Mouse (Mus musculus): ENCODE measurements around the gene Amd1. TPM values are rescaled to one million over a fixed set of nuclear protein-coding genes. Genes with fewer than 3 reads are reported as not detected.
A peak's percentile ranks its signal among the peaks of the same experiment; 100 is the strongest.

Amd1 gene
- polyA plus RNA-seq, 1 experiment from 2014 or later, result 130 TPM

- Histone ChIP-seq H3K9ac (ENCODE audit: low read depth, low read length) (no peak overlapping the region), H3K27ac (ENCODE audit: low read depth, low read length) (no peak overlapping the region), H3K36me3 (ENCODE audit: control insufficient read depth, insufficient read depth, low read length) (peaks cover 21% of the 10 kb centered on the region), H3K4me1 (replicated peaks; ENCODE audit: control insufficient read depth, insufficient read depth, low read length) (peaks cover 9% of the 10 kb centered on the region; the same call in 1 of the 2 replicates), H3K27me3 (replicated peaks; ENCODE audit: control insufficient read depth, insufficient read depth, low read length) (no peaks in the 10 kb centered on the region), H3K4me2 (no peak overlapping the region; the same call in 1 of the 2 replicates), H3K9me3 (ENCODE audit: control insufficient read depth, low read length) (no peaks in the 10 kb centered on the region), H3K4me3 (ENCODE audit: low read depth, low read length) (no peak overlapping the region)
- WGBS, result 56% methylated on average over 6 of the region's 6 CpGs
- no peak for DNase-seq (ENCODE audit: low spot score)
- ATAC-seq (replicated peaks; ENCODE audit: low FRiP score), result no peak
Measured at GRCm38 (mm10) chr10:40250969-40251368, 51.0 kb downstream of the Amd1 start.

- no peak for ATAC-seq (replicated peaks; ENCODE audit: low FRiP score)
- Histone ChIP-seq H3K4me3 (ENCODE audit: low read depth, low read length) (no peak overlapping the region), H3K4me2 (no peak overlapping the region), H3K27ac (ENCODE audit: low read depth, low read length) (no peak overlapping the region), H3K27me3 (replicated peaks; ENCODE audit: control insufficient read depth, insufficient read depth, low read length) (no peaks in the 10 kb centered on the region), H3K9me3 (ENCODE audit: control insufficient read depth, low read length) (no peaks in the 10 kb centered on the region), H3K36me3 (ENCODE audit: control insufficient read depth, insufficient read depth, low read length) (peaks cover 21% of the 10 kb centered on the region), H3K9ac (ENCODE audit: low read depth, low read length) (no peak overlapping the region), H3K4me1 (replicated peaks; ENCODE audit: control insufficient read depth, insufficient read depth, low read length) (peaks cover 9% of the 10 kb centered on the region; the same call in 1 of the 2 replicates)
- 86% methylated on average over 9 of the region's 9 CpGs for WGBS
- DNase-seq (ENCODE audit: low spot score), result no peak
Measured at GRCm38 (mm10) chr10:40249625-40250024, 52.4 kb downstream of the Amd1 start.

GRCm38 (mm10) chr10:40247166-40247716 lies 54.7 kb downstream of the Amd1 start:
- H3K36me3 ChIP-seq (ENCODE audit: control insufficient read depth, insufficient read depth, low read length), result peaks cover 23% of the 10 kb centered on the region; the same call in 1 of the 2 replicates
- H3K4me2 ChIP-seq, result peak overlapping the region; percentile 75
- H3K9ac ChIP-seq (ENCODE audit: low read depth, low read length), result peak overlapping the region; percentile 80
- DNase-seq (ENCODE audit: low spot score), result no peak
- H3K4me1 ChIP-seq (replicated peaks; ENCODE audit: control insufficient read depth, insufficient read depth, low read length), result peaks cover 9% of the 10 kb centered on the region; the same call in 1 of the 2 replicates
- no peaks in the 10 kb centered on the region for H3K9me3 ChIP-seq (ENCODE audit: control insufficient read depth, low read length)
- H3K27me3 ChIP-seq (replicated peaks; ENCODE audit: control insufficient read depth, insufficient read depth, low read length), result no peaks in the 10 kb centered on the region
- peak overlapping the region; percentile 85 for H3K4me3 ChIP-seq (ENCODE audit: low read depth, low read length)
- peak; percentile 21; the same call in 1 of the 2 replicates for ATAC-seq (replicated peaks; ENCODE audit: low FRiP score)
- 35% methylated on average over 11 of the region's 11 CpGs for WGBS
- H3K27ac ChIP-seq (ENCODE audit: low read depth, low read length), result peak overlapping the region; percentile 11; the same call in 1 of the 2 replicates

GRCm38 (mm10) chr10:40246374-40247165 lies 55.4 kb downstream of the Amd1 start, which contains the start of gene Rpf2:
TSS of gene Rpf2 (minus strand) at chr10:40247036.
- Histone ChIP-seq H3K4me3 (ENCODE audit: low read depth, low read length) (peak within 1 kb of the TSS; percentile 85), H3K4me1 (replicated peaks; ENCODE audit: control insufficient read depth, insufficient read depth, low read length) (peaks cover 9% of the 10 kb centered on the region; the same call in 1 of the 2 replicates), H3K4me2 (peak within 1 kb of the TSS; percentile 75), H3K27me3 (replicated peaks; ENCODE audit: control insufficient read depth, insufficient read depth, low read length) (no peaks in the 10 kb centered on the region), H3K36me3 (ENCODE audit: control insufficient read depth, insufficient read depth, low read length) (peaks cover 26% of the 10 kb centered on the region; the same call in 1 of the 2 replicates), H3K9me3 (ENCODE audit: control insufficient read depth, low read length) (no peaks in the 10 kb centered on the region), H3K9ac (ENCODE audit: low read depth, low read length) (peak within 1 kb of the TSS; percentile 80), H3K27ac (ENCODE audit: low read depth, low read length) (peak within 1 kb of the TSS; percentile 71)
- WGBS, result under 1% methylated on average over 54 of the region's 54 CpGs
- DNase-seq (ENCODE audit: low spot score), result peak; percentile 86
- peak; percentile 91 for ATAC-seq (replicated peaks; ENCODE audit: low FRiP score)

GRCm38 (mm10) chr10:40237826-40238225 lies 64.2 kb downstream of the Amd1 start:
- 92% methylated on average over 5 of the region's 5 CpGs for WGBS
- ATAC-seq (replicated peaks; ENCODE audit: low FRiP score), result no peak
- Histone ChIP-seq H3K36me3 (ENCODE audit: control insufficient read depth, insufficient read depth, low read length) (peaks cover 37% of the 10 kb centered on the region), H3K27ac (ENCODE audit: low read depth, low read length) (no peak overlapping the region), H3K4me2 (no peak overlapping the region), H3K9ac (ENCODE audit: low read depth, low read length) (no peak overlapping the region), H3K4me1 (replicated peaks; ENCODE audit: control insufficient read depth, insufficient read depth, low read length) (no peaks in the 10 kb centered on the region), H3K9me3 (ENCODE audit: control insufficient read depth, low read length) (no peaks in the 10 kb centered on the region), H3K27me3 (replicated peaks; ENCODE audit: control insufficient read depth, insufficient read depth, low read length) (no peaks in the 10 kb centered on the region), H3K4me3 (ENCODE audit: low read depth, low read length) (no peak overlapping the region)
- DNase-seq (ENCODE audit: low spot score), result no peak

Other genes with a start within 250 kb of the Amd1 start
- 46.9 and 49.2 TPM in 2 replicates for gene Slc16a10, start 159.9 kb downstream of the Amd1 start, polyA plus RNA-seq (2014; fragmentation: Nextera tagmentation; extraction: Ambion mirVana)
- 109 and 113 TPM in 2 replicates for gene Rpf2, start 55.1 kb downstream of the Amd1 start, polyA plus RNA-seq (2014; fragmentation: Nextera tagmentation; extraction: Ambion mirVana)
- gene Gtf3c6, start 44.1 kb downstream of the Amd1 start, polyA plus RNA-seq (2014; fragmentation: Nextera tagmentation; extraction: Ambion mirVana), result 89.0 and 117 TPM in 2 replicates
- 4.4 and 4.6 TPM in 2 replicates for gene Cdk19, start 37.4 kb upstream of the Amd1 start, polyA plus RNA-seq (2014; fragmentation: Nextera tagmentation; extraction: Ambion mirVana)

Data from liver, embryonic 11.5 days (tissue).